Mouse (Mus musculus) spleen, adult 2 months (tissue): ENCODE data around the gene Bbx.

Experiments used
- CTCF ChIP-seq: fragments of 200-500 bp; IDR thresholded peaks from 2 replicates; pipeline ENCODE4 v1.5.1; 2011; ENCODE audit warnings: mild to moderate bottlenecking, inconsistent platforms; ENCODE audit not compliant: insufficient read depth, insufficient read length, insufficient replicate concordance; ENCODE audit errors: extremely low read depth
- POLR2A ChIP-seq: fragments of 200-500 bp; IDR thresholded peaks from 2 replicates; pipeline ENCODE4 v1.6.1; 2011; ENCODE audit warnings: low read depth, low read length, inconsistent platforms

GRCm38 (mm10) chr16:50429692-50430514, 2.3 kb downstream of the Bbx start:
- TF ChIP-seq CTCF (no peak), POLR2A (no peak)
